Mouse (Mus musculus) testis, adult 2 months (tissue): ENCODE results near the gene Fntb. TPM values are rescaled to one million over a fixed set of nuclear protein-coding genes. Genes with fewer than 3 reads are reported as not detected.
"Not testable (repeated sequence)": the region's sequence is repeated elsewhere in the genome, so short reads cannot be mapped to it uniquely, and the experiment has no call there.

ENCODE experiments used
- H3K27ac ChIP-seq: fragments of 200-500 bp; 2 replicates; pipeline ENCODE4 v1.5.1; 2012; ENCODE audit warnings: low read depth, low read length; ENCODE audit not compliant: control insufficient read depth, insufficient read depth
- H3K27me3 ChIP-seq: fragments of 200-500 bp; 2 replicates; pipeline ENCODE4 v1.6.1; 2012; ENCODE audit warnings: mild to moderate bottlenecking, low read length, moderate library complexity; ENCODE audit not compliant: control insufficient read depth, insufficient read depth
- H3K36me3 ChIP-seq: fragments of 200-500 bp; 2 replicates; pipeline ENCODE4 v1.6.1; 2012; ENCODE audit warnings: mild to moderate bottlenecking, low read length; ENCODE audit not compliant: control insufficient read depth, insufficient read depth
- H3K4me1 ChIP-seq: fragments of 200-500 bp; 2 replicates; pipeline ENCODE4 v1.6.1; 2012; ENCODE audit warnings: low read length; ENCODE audit not compliant: control insufficient read depth, insufficient read depth
- H3K4me3 ChIP-seq: fragments of 200-500 bp; 2 replicates; pipeline ENCODE4 v1.5.1; 2012; ENCODE audit warnings: low read depth, mild to moderate bottlenecking, low read length, moderate library complexity, mixed read lengths; ENCODE audit not compliant: control insufficient read depth
- CTCF ChIP-seq: fragments of 200-500 bp; IDR thresholded peaks from 2 replicates; pipeline ENCODE4 v1.5.1; 2012; ENCODE audit warnings: low read depth, mild to moderate bottlenecking, inconsistent platforms, low read length, moderate library complexity; ENCODE audit not compliant: control insufficient read depth, insufficient read depth, insufficient replicate concordance
- POLR2A ChIP-seq: fragments of 200-500 bp; IDR thresholded peaks from 2 replicates; pipeline ENCODE4 v1.6.1; 2012; ENCODE audit warnings: low read depth, mild to moderate bottlenecking, inconsistent platforms, low read length, moderate library complexity; ENCODE audit not compliant: control insufficient read depth
- polyA plus RNA-seq: library from polyadenylated mRNA; depleted of rRNA; stranded (reverse); fragments of >200 nt; gene quantifications from 2 replicates; pipeline ENCODE4 v1.2.3, GENCODE M21; 2012

The Fntb gene
- polyA plus RNA-seq, 1 experiment = 9.9 TPM

DNA sequence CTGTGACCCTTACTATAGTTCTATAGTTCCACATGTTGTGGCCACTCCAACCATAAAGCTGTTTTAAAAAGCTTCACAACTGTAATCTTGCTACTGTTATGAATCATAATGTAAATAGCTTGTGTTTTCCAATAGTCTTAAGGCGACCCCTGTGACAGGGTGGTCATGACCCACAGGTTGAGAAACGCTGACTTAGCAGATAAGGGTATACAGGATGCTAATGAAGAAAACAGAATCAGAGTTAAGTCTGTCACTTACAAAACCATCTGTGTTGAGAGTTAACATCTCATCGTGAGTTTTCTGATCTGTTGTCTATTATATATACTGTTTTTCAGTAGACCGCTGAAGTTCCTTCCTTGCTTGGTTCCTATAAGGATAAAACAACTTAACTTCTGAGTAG, 73.9 kb downstream of the Fntb start:
- peaks cover 2% of the 10 kb centered on the region for H3K4me1 ChIP-seq
- H3K27me3 ChIP-seq = no peaks in the 10 kb centered on the region
- no peak overlapping the region for H3K27ac ChIP-seq
- TF ChIP-seq POLR2A (no peak), CTCF (no peak)
- no peaks in the 10 kb centered on the region for H3K36me3 ChIP-seq
- H3K4me3 ChIP-seq = no peak overlapping the region

DNA sequence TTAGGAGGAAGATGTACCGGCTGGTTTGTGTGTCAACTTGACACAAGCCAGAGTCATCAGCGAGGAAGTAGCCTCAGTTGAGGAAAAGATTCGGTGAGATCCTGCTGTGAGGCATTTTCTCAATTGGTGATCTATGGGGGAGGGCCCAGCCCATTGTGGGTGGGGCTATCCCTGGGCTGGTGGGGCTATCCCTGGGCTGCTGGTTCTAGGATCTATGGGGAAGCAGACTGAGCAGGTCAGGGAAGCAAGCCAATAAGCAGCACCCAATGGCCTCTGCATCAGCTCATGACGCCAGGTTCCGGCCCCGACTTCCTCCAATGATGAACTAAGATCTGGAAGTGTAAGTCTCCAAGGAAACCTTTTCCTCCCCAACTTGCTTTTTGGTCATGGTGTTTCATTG, 74.7 kb downstream of the Fntb start:
- H3K4me1 ChIP-seq = peaks cover 2% of the 10 kb centered on the region
- no peak for TF ChIP-seq CTCF
- no peak for TF ChIP-seq POLR2A
- H3K27ac ChIP-seq = no peak overlapping the region
- no peaks in the 10 kb centered on the region for H3K36me3 ChIP-seq
- H3K27me3 ChIP-seq = no peaks in the 10 kb centered on the region
- no peak overlapping the region for H3K4me3 ChIP-seq

DNA sequence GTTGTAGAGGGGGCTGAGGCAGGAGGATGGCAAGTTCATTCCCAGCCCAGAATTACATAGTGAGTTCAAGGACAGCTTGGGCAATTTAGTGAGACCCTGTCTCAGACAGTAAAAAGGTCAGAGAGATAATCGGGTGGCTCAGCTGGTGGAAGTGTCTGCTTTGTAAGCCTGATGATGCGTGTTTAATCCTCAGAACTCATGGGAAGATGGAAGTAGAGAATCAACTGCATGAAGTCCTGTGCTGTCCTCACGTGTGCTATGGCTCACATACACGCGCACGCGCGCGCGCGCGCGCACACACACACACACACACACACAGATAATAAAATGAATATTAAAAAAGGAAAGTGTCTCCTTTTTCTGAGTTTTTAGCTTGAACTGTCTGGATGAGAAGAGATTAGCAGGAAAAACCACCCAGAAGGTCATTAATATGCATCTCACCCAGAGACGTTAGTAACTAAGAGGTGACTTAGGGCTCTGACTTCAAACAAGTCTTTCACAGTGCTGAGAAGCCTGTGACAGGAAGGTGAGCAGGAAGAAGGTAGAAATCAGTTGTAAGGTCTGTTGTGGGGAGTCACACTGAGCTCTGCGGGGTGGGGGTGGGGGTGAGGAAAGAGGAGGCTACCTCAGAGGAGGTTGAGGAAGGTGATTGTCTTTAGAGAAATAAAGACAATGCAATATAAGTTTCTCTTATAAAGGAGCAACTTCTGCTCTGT, 79.1 kb downstream of the Fntb start:
- TF ChIP-seq POLR2A (no peak), CTCF (no peak)
- Histone ChIP-seq H3K27ac (no peak overlapping the region), H3K4me3 (no peak overlapping the region), H3K27me3 (no peaks in the 10 kb centered on the region), H3K36me3 (no peaks in the 10 kb centered on the region), H3K4me1 (no peaks in the 10 kb centered on the region)

DNA sequence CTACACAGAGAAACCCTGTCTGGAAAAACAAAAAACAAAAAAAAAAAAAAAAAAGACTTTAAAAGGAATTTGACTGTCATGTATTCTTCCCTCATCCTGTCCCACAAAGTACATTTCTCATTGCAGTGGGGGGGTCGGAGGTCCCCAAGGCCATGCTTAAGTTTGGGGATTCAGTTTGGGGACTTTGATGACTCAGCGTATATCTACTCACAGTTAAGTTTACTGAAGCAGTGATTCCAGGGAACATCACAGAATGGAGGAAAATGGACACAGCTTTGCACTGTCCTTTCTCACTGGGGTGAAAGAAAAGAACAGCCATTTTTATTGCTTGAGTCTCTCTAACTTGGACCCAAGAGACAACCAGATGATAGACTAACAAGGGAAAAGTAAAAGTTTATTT, 87.0 kb downstream of the Fntb start:
- no peaks in the 10 kb centered on the region for H3K27me3 ChIP-seq
- H3K36me3 ChIP-seq = no peaks in the 10 kb centered on the region
- H3K27ac ChIP-seq = no peak overlapping the region

DNA sequence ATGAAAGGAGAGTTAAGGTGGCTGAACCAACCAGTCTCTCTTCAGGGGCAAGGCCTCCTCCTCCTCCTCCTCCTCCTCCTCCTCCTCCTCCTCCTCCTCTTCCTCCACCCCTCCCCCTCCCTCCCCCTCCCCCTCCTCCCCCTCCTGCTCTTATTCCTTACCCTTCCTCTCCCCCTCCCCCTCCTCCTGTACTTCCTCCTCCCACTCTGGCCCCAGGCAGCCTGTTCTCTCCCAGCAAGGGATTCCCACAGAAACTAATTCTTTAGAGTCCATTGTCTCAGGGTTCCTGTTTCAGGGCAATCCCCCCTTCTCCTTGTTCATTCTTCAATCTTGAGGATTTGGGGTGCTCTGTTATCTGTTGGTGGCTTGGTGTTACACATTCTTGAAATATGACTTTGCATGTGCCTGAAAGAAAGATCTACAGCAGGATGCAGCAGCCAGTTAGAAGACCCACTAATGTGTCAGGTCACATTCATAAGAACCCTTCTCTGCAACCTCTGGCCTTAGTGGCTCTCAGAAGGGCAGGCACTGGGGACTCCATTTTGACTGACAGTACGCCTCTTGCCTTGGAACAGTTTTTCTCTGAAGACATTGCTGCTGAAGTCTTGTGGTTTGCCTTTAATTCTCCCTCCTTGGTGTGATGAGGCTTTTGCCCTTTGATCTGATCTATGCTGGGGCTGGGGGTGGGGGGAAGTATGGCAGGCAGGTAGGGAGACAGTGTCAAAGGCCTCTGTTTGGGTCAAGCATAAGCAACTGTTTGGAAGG, 88.2 kb downstream of the Fntb start:
- no peaks in the 10 kb centered on the region for H3K36me3 ChIP-seq
- H3K27ac ChIP-seq = no peak overlapping the region
- H3K27me3 ChIP-seq = no peaks in the 10 kb centered on the region
- peaks cover 3% of the 10 kb centered on the region; the same call in 1 of the 2 replicates for H3K4me1 ChIP-seq
- no peak overlapping the region for H3K4me3 ChIP-seq
- TF ChIP-seq POLR2A (no peak), CTCF (no peak)

More for the DNA sequence above, 87.0 kb downstream of the Fntb start:
- TF ChIP-seq POLR2A (no peak), CTCF (no peak)
- H3K4me3 ChIP-seq = no peak overlapping the region
- peaks cover 3% of the 10 kb centered on the region; the same call in 1 of the 2 replicates for H3K4me1 ChIP-seq

DNA sequence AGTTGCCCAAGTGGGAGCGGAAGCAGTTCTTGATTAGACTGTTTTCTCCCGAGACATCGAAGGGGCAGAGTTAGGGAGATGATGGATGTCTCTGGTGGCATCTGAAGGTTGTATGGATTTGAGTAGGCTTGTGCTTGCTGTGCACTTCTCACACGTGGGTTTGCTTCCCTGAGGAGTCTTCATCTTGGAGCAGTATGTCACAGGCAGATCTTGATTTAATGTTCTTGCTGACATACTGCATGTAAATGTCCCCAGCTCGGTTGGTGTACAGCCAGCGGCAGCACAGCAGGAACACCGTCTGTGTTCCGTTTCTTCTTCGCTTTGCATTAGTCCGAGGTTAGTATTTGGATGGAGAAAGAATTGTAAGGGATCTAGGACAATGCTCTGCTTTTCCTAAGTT, 91.7 kb downstream of the Fntb start:
- no peak for TF ChIP-seq POLR2A
- TF ChIP-seq CTCF = no peak
- H3K27me3 ChIP-seq = no peaks in the 10 kb centered on the region

DNA sequence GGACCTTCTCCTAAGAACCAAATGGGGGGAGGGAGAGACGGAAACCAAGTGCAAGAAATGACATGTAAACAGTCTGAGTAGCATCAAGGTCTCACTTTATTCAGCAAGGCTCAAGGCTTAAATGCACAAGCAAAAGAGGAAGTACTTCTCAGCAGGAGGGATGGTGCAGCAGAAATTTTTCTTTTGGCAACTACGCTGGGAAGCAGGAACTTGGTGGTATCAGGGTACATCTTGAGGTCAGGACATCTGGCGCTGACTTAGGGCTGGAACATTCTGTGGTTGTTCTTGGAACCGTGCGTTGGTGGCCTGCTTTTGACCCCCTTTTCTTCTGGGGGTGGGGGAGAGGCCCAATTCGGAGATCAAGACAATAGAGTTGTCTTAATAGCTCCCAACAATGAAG, 93.4 kb downstream of the Fntb start:
- H3K4me1 ChIP-seq, H3K4me3 ChIP-seq, H3K27me3 ChIP-seq, H3K36me3 ChIP-seq, H3K27ac ChIP-seq: not testable (repeated sequence)

More for the DNA sequence above, 91.7 kb downstream of the Fntb start:
- peaks cover 3% of the 10 kb centered on the region; the same call in 1 of the 2 replicates for H3K4me1 ChIP-seq
- no peak overlapping the region for H3K4me3 ChIP-seq
- H3K27ac ChIP-seq = no peak overlapping the region
- no peaks in the 10 kb centered on the region for H3K36me3 ChIP-seq
